Mouse (Mus musculus) mature B cell (primary cell): Measurements from ENCODE around the gene Pgrmc1.

Source experiments
- in situ Hi-C: fragments of 300-500 bp; cut with MboI; formaldehyde crosslinking; loops from 2 replicates; pipeline ENCODE4 v1.14.3; 2019

Pgrmc1 gene

GRCm38 (mm10) chrX:36604040-36604439 lies 6.0 kb downstream of the Pgrmc1 start:
- in situ Hi-C loops: no loop called here

- in situ Hi-C loops: no loop called here
Observed at GRCm38 (mm10) chrX:36609117-36609516, 11.1 kb downstream of the Pgrmc1 start.

GRCm38 (mm10) chrX:36628102-36628501 lies 30.1 kb downstream of the Pgrmc1 start:
- in situ Hi-C loops: no loop called here

GRCm38 (mm10) chrX:36630771-36631170 lies 32.8 kb downstream of the Pgrmc1 start:
- in situ Hi-C loops: no loop called here

- in situ Hi-C loops: no loop called here
Observed at GRCm38 (mm10) chrX:36640046-36640445, 42.0 kb downstream of the Pgrmc1 start.

GRCm38 (mm10) chrX:36644657-36645551 lies 46.9 kb downstream of the Pgrmc1 start, which contains the start of gene Akap17b:
TSS of gene Akap17b (minus strand) at chrX:36645395.
- in situ Hi-C loops: no loop called here
